Mouse (Mus musculus) limb, embryonic 10.5 days (tissue): ENCODE results near the gene Golga2. TPM values are rescaled to one million over a fixed set of nuclear protein-coding genes. Genes with fewer than 3 reads are reported as not detected.
A peak's percentile ranks its signal among the peaks of the same experiment; 100 is the strongest.

ENCODE experiments used
- DNase-seq: peaks from one replicate; pipeline ENCODE4 v3.0.0-alpha.2; 2017; ENCODE audit warnings: low spot score
- H3K27ac ChIP-seq: fragments of 300-500 bp; sonication (generic); 2 replicates; pipeline ENCODE4 v1.5.1; 2016; ENCODE audit warnings: mild to moderate bottlenecking
- H3K27me3 ChIP-seq: fragments of 300-500 bp; sonication (generic); 2 replicates; pipeline ENCODE4 v1.6.1; 2016; ENCODE audit warnings: low read depth, mild to moderate bottlenecking; ENCODE audit not compliant: poor library complexity, severe bottlenecking
- H3K36me3 ChIP-seq: fragments of 300-500 bp; sonication (generic); 2 replicates; pipeline ENCODE4 v1.6.1; 2016; ENCODE audit warnings: mild to moderate bottlenecking, moderate library complexity
- H3K4me1 ChIP-seq: fragments of 300-500 bp; sonication (generic); 2 replicates; pipeline ENCODE4 v1.6.1; 2016
- H3K4me3 ChIP-seq: fragments of 300-500 bp; sonication (generic); 2 replicates; pipeline ENCODE4 v1.5.1; 2016; ENCODE audit warnings: mild to moderate bottlenecking, moderate library complexity
- H3K9me3 ChIP-seq: fragments of 300-500 bp; sonication (generic); replicated peaks from 2 replicates; pipeline ENCODE4 v1.6.1; 2016; ENCODE audit warnings: mild to moderate bottlenecking
- WGBS: fragments of 180-500 bp; shearing (Covaris S2); methylation state at CpG from one replicate; pipeline ENCODE4 v1.1.7; 2016; 5-methylcytosine and 5-hydroxymethylcytosine counted together
- polyA plus RNA-seq: library from polyadenylated mRNA; unstranded; fragments of >200 nt; fragmentation: Nextera tagmentation; extraction: Ambion mirVana; gene quantifications from 2 replicates; pipeline ENCODE4 v1.2.1, GENCODE M21; 2016

Golga2 gene
- polyA plus RNA-seq, 1 experiment from 2014 or later: 25.0 TPM

DNA sequence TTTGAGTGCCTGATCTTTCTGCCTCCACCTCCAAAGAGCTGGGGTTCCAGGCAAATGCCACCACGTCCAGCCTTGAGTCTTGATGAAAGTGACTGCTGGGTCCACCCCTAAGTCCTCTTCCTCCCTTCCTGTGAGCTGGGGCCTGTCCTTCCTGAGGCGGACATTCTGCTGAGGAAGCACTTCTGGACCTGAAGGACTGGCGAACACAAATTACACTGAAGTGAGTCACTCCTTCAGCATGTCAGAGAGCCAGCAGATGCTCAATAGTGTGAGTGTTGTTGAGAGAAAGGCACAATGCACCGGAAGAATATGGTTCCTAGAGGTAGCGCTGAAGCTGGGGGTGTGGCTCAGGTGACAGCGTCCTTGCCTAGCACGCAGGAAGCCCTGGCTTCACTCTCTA, 38.2 kb downstream of the Golga2 start:
- Histone ChIP-seq H3K27ac (peak overlapping the region; percentile 47), H3K4me1 (peaks cover 69% of the 10 kb centered on the region), H3K4me3 (no peak overlapping the region), H3K9me3 (no peaks in the 10 kb centered on the region), H3K36me3 (peaks cover 32% of the 10 kb centered on the region), H3K27me3 (no peaks in the 10 kb centered on the region)
- WGBS: 71% methylated on average over 7 of the region's 7 CpGs
- DNase-seq: no peak

DNA sequence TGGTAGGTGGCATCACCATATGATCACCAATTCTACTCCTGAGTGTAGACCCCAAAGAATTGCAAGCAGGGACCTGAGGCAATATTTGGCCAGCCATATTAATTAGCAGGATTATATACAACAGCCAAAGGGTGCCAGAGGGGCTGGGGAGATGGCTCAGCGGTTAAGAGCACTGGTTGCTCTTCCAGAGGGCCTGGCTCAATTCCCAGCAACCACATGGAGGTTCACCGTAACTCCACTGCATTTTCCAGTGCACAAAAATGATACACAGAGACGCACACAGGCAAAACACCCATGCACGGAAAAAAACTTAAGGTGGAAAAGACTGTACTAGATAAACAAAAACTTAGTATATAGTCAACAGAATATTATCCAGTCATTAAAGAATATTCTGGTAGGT, 40.0 kb downstream of the Golga2 start:
- WGBS: 88% methylated on average over 4 of the region's 4 CpGs
- H3K27ac ChIP-seq: no peak overlapping the region
- H3K4me1 ChIP-seq: peaks cover 57% of the 10 kb centered on the region
- H3K9me3 ChIP-seq: no peaks in the 10 kb centered on the region
- H3K36me3 ChIP-seq: peaks cover 49% of the 10 kb centered on the region
- no peak overlapping the region for H3K4me3 ChIP-seq
- no peak for DNase-seq
- H3K27me3 ChIP-seq: no peaks in the 10 kb centered on the region

DNA sequence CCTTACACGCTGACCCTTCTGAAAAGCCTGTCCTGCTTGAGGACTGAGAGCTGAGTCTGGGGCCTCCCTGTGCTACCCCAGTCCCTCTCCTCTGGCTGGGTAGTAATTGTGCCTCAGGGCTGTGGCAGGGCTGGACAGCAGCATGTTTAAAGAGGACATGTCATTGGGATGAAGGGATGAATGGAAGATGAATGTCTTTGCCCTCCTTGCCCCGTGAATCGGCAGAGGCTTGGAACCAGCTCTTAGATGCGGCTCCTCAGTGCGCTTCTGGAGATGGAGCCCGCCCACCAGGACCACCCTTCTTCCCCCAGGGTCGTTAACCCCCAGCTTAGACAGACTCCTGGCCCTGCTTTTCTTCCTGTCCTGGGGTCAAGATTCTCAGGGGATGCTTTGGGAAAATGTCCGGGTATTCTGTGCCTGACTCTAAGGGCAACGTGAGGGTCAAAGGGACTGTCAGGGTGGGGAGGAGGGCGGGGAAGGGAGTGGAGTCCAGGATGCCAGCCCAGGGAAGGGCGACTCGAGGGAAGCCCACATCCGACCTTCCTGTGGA, 41.8 kb downstream of the Golga2 start:
- Histone ChIP-seq H3K4me1 (peaks cover 46% of the 10 kb centered on the region), H3K9me3 (no peaks in the 10 kb centered on the region), H3K36me3 (peaks cover 55% of the 10 kb centered on the region), H3K4me3 (0 out of 2 replicates have a peak overlapping the region, but pooled peaks have one; percentile 3), H3K27ac (peak overlapping the region; percentile 82), H3K27me3 (no peaks in the 10 kb centered on the region)
- no peak for DNase-seq
- WGBS: 17% methylated on average over 13 of the region's 13 CpGs

DNA sequence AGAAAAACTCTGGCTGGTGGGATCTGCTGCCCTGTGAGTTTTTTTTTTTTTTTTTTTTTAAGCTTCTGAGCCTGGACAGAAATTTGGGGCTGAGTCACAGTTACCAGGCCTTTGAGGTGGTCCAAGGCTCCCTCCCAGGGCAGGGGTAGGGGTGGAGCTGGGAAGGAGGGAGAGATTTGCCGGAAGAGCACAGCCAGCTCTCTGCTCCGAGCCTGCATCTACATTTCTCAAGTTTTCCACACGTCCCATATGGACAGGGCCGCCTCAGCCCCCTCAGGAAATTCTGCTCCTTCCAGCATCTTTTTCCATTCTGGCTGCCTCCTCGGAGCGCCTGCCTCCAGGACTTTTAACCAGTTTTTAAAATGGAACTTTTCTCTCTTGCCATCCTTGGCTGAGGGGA, 42.3 kb downstream of the Golga2 start:
- 37% methylated on average over 6 of the region's 6 CpGs for WGBS
- H3K27ac ChIP-seq: peak overlapping the region; percentile 82
- peaks cover 57% of the 10 kb centered on the region for H3K36me3 ChIP-seq
- H3K27me3 ChIP-seq: peaks cover 5% of the 10 kb centered on the region
- H3K4me1 ChIP-seq: peaks cover 46% of the 10 kb centered on the region
- H3K4me3 ChIP-seq: 0 out of 2 replicates have a peak overlapping the region, but pooled peaks have one; percentile 3
- no peaks in the 10 kb centered on the region for H3K9me3 ChIP-seq
- DNase-seq: peak; percentile 51

DNA sequence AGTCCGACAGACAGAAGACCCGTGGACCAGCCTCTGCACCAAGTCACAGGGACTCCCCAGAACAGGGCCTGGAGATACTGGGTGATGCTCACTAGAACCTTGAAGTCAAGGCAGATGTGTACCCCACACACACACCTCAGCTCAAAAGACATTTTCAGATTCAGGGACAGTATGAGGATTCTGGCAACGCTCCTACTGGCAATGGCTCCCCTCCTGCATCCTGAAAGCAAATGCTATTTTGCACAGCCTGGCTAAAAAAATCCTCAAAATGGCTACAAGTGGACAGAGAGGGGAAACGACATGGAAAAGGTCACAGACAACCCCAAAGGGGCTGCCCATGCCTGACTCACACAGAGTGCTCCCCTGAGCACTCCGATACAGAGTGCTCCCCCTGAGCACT, 45.0 kb downstream of the Golga2 start:
- 89% methylated on average over 5 of the region's 5 CpGs for WGBS
- H3K27me3 ChIP-seq: peaks cover 27% of the 10 kb centered on the region
- no peak overlapping the region for H3K4me3 ChIP-seq
- H3K27ac ChIP-seq: no peak overlapping the region
- peaks cover 73% of the 10 kb centered on the region for H3K36me3 ChIP-seq
- H3K4me1 ChIP-seq: peaks cover 30% of the 10 kb centered on the region
- DNase-seq: no peak
- H3K9me3 ChIP-seq: no peaks in the 10 kb centered on the region

DNA sequence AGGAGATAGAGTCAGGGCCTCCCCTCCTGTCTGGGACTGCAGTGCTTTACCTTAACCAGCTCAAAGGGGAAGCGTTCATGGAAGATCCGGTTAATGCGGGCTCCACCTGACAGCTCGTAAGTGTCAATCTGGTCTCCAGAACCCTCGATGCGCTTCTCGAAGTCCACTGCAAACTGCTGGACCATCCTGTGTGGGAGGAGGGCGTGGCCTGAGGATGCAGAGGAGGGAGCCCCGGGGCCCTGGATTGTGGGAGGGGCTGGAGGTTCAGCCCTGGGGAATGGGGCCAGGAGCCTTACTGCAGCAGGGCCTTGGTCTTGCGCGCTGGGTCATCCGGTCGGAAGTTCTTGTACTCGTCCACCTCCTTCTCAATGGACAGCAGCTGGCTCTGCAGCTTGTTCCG, 48.7 kb downstream of the Golga2 start:
- peaks cover 27% of the 10 kb centered on the region for H3K27me3 ChIP-seq
- no peak overlapping the region for H3K27ac ChIP-seq
- H3K4me1 ChIP-seq: peaks cover 8% of the 10 kb centered on the region; the same call in 1 of the 2 replicates
- H3K36me3 ChIP-seq: peaks cover 95% of the 10 kb centered on the region
- WGBS: 49% methylated on average over 15 of the region's 15 CpGs
- no peaks in the 10 kb centered on the region for H3K9me3 ChIP-seq
- DNase-seq: no peak
- no peak overlapping the region for H3K4me3 ChIP-seq

DNA sequence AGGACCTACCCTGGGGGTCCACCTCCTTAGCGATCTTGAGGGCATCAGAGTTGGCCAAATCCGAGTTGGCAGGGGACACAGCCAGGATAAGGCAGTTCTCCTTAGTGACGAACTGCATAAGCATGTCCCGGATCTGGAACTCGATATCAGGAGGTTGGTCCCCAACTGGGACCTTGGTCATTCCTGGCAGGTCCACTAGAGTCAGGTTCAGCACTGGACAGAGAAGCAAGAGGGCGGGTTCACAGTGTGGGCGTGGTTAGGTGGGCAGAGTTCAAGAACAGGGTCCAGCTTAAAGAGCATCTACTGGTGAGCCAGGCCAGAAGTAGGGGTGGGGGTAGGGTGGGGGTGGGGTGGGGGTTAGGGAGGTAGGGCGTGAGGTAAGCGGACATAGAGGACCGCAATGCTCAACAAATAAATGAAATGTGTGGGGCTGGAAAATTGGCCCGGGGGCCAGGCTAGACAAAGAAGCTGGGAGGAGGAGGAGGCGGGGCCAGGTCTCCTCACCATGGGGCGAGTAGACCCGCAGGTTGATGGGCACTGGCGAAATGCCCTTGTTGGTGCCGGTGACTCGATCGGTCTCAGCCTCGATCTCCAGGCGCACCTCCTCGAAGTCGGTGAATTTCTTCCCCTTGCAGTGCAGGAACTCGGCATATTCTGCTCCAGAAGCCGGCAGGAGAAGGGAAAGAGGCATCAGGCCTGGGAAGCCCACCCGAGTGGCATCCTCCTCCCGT, 52.9 kb downstream of the Golga2 start:
- Histone ChIP-seq H3K36me3 (peaks cover 78% of the 10 kb centered on the region), H3K27me3 (peaks cover 19% of the 10 kb centered on the region; the same call in 1 of the 2 replicates), H3K4me3 (no peak overlapping the region)

DNA sequence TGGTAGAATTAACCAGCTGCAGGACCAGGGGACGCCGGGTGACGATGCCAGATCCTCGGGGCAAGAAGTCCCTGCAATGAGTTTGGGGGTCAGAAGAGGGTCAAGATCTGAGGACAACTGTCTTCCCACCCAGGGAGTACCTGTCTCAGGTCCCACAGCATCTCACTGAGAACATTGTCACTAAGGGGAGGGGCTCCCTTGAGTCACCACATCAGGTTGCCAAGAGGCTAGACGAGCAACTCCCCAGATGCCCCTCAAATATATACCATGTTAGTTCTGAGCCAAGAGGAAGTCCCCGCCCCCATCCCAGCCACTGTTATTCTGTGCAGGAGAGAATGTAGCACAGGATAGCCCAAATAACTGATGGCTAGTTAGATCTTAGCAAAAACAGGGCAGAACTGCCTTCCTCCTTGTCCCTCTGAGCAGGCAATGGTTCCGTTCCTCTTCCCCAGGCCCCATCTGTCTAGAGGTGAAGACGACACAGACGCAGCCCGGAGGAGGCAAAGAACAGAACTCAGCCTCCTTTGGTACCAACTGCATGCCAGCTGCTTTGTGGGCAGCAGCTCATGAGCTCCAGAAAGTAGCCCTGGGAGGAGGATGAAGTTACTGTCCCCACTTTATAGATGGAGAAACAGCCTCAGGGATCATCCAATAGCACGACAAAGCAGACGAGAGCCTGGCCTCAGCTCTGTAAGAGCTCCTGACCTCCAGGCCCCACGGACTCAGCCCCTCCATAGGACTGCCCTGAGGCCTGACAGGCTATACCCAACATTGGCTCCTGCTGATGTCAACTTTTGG, 53.9 kb downstream of the Golga2 start:
- peaks cover 16% of the 10 kb centered on the region for H3K4me1 ChIP-seq
- H3K36me3 ChIP-seq: peaks cover 70% of the 10 kb centered on the region
- H3K4me3 ChIP-seq: no peak overlapping the region
- 80% methylated on average over 13 of the region's 13 CpGs for WGBS
- no peak for DNase-seq
- no peaks in the 10 kb centered on the region for H3K9me3 ChIP-seq
- peaks cover 10% of the 10 kb centered on the region; the same call in 1 of the 2 replicates for H3K27me3 ChIP-seq
- no peak overlapping the region for H3K27ac ChIP-seq

More for the DNA sequence above, 52.9 kb downstream of the Golga2 start:
- Histone ChIP-seq H3K9me3 (no peaks in the 10 kb centered on the region), H3K4me1 (peaks cover 15% of the 10 kb centered on the region), H3K27ac (0 out of 2 replicates have a peak overlapping the region, but pooled peaks have one; percentile 34)
- no peak for DNase-seq
- 37% methylated on average over 26 of the region's 26 CpGs for WGBS

DNA sequence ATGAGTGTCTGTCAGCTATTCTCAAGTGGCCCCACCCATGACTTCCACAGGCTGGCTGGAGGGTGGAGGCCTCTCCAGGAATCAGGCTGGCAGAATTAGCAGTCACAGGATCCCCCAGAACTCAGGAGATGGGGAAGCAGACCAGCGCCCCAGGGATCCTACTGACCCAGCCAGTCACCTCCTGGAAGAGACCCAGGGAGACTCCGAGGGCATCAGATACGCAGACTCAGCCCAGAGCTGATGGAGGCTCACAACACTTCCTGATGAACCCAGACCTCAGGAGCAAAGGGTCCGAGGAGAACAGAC, 54.4 kb downstream of the Golga2 start:
- 89% methylated on average over 4 of the region's 4 CpGs for WGBS
- Histone ChIP-seq H3K4me1 (peaks cover 16% of the 10 kb centered on the region), H3K27me3 (0 out of 2 replicates have a peak, but pooled peaks cover 4% of the 10 kb centered on the region), H3K4me3 (no peak overlapping the region), H3K36me3 (peaks cover 68% of the 10 kb centered on the region), H3K27ac (no peak overlapping the region), H3K9me3 (no peaks in the 10 kb centered on the region)
- no peak for DNase-seq

DNA sequence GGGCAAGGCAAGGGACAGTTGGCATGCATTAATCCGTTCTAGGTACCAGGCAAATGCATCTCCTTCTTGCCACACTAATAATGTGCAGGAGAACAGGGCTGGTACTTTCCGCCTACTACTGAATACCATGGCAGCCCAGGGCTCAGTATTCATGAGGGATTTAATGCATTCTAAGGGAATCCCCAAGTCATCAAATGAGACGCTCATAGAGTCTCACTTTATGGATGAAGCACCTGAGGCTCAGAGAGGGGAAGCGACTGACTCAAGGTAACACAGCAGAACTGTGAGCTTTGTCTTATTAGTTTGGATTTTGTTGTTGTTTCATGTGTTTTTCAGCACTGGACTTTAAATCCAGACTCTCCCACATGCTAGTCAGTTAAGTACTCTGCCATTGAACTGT, 54.9 kb downstream of the Golga2 start:
- H3K27ac ChIP-seq: no peak overlapping the region
- DNase-seq: no peak
- 92% methylated on average over 4 of the region's 4 CpGs for WGBS
- no peaks in the 10 kb centered on the region for H3K27me3 ChIP-seq
- no peaks in the 10 kb centered on the region for H3K9me3 ChIP-seq
- no peak overlapping the region for H3K4me3 ChIP-seq
- H3K4me1 ChIP-seq: peaks cover 16% of the 10 kb centered on the region
- peaks cover 68% of the 10 kb centered on the region for H3K36me3 ChIP-seq

DNA sequence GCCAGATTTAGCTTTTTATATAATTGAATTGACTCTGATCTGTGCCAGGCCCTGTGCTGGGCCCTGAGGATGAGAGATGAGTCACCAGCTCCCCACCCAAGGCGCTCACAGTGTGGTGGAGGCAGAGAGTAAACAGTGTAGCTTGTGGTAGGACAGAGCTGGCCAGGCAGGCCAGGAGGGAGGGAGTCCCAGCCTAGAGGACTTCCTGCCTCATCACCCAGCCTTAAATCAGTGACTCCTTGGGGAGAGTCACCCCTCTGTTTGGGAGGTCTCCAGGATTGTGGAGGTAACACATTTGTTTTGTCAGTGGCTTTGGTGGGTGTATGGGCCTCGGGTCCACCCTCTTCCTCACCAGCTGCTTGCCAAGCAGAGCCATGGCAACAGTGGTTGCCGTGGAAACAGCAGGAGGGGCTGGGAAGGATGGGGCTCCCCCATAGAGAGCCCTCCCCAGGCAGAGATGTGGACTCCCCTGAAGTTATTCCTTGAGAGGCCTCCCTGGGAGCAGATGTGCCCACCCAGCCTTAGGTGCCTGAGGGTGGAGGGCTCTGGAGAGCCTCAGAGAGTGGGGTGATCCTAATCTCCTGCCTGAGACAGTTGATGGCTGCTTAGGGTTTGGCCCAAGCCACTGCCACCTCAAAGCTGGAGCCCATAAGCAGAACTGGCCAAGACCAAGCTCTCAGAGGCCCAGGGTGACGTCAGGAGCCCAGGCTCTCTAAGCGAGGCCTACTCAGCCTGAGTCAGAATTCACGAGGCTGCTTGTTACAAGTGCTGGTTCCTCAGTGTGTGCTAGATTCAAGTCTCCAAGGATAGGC, 55.6 kb downstream of the Golga2 start:
- Histone ChIP-seq H3K4me3 (no peak overlapping the region), H3K9me3 (no peaks in the 10 kb centered on the region), H3K27ac (peak overlapping the region; percentile 53), H3K4me1 (peaks cover 16% of the 10 kb centered on the region), H3K36me3 (peaks cover 67% of the 10 kb centered on the region), H3K27me3 (no peaks in the 10 kb centered on the region)
- DNase-seq: no peak
- 76% methylated on average over 6 of the region's 6 CpGs for WGBS

DNA sequence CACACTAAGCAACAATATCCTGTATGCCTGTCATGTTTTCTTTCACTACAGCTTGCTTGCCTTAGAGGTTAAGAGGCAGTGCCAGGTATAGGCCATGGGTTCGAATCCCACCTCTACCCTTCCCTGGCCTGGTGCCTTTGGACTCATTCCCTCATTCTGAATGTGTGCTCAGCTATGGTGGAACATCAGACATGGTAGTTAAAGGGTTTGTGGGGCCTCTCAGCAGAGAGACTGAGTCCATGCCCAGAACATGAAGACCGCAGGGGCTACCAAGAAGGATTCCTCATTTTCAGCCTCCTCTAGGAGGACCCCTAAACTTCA, 56.1 kb downstream of the Golga2 start:
- H3K27me3 ChIP-seq: no peaks in the 10 kb centered on the region
- no peak for DNase-seq
- H3K27ac ChIP-seq: 0 out of 2 replicates have a peak overlapping the region, but pooled peaks have one; percentile 53
- no peak overlapping the region for H3K4me3 ChIP-seq
- H3K4me1 ChIP-seq: peaks cover 16% of the 10 kb centered on the region
- no peaks in the 10 kb centered on the region for H3K9me3 ChIP-seq
- H3K36me3 ChIP-seq: peaks cover 67% of the 10 kb centered on the region
- WGBS: 92% methylated on average over 2 of the region's 2 CpGs
